Mouse (Mus musculus) layer of hippocampus, postnatal 25 days (tissue): Measurements from ENCODE around the gene Zfp385c. TPM values are rescaled to one million over a fixed set of nuclear protein-coding genes. Genes with fewer than 3 reads are reported as not detected.
"Not testable (repeated sequence)": the region's sequence is repeated elsewhere in the genome, so short reads cannot be mapped to it uniquely, and the experiment has no call there.

ENCODE experiments used
- DNase-seq, 2 experiments: peaks; one replicate each; pipeline ENCODE4 v3.0.0; 2022; ENCODE audit warnings: mixed read lengths in 2 of 2, low spot score in 1 of 2; ENCODE audit errors: extremely low spot score in 1 of 2
- total RNA-seq, 2 experiments: library from RNA; stranded (reverse); gene quantifications; 2 replicates each; pipeline ENCODE4 v1.2.3; 2021

Zfp385c gene
- total RNA-seq, 2 experiments from 2014 or later: 0.31 TPM; not detected in 1

DNA sequence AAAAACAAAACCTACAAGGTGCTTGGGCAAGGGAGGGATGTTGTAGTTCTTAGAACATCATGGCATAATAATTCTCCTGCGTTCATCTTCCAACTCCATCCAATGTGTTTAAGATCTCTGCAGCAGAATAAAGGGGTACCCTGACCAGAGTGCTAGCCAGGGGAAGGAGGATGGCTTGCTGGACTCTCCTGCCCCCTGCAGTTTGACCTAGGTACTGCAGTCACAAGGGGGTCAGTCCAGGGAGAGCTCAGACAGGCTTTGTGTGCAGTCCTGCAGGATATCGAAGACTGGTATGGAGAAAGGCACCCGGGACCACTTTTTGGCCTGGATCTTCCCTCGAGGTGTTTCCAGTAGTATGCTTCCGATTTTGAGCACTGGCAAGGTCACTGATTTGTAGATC is 2.7 kb upstream of the Zfp385c start:
- DNase-seq: peak; percentile 79 to 93

DNA sequence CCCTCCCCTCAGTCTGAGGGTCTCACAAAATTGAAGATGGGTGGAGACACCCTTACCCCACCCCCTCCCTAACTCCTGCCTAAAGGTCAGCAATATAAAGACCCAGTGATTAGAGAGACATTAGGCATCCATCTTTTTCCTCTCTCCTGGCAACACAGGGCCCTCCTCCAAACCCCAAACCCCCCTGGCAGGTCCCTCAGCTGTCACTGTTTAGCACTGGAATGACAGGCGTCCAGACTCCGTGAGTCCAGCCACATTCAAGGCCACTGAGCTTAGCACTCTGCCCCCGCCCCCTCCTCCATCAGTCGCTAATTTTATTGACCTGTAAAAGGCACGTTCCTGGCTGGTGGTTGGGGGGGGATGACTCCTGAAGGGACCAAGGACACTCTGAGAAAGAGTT is 899 bp upstream of the Zfp385c start:
- DNase-seq: no peak

DNA sequence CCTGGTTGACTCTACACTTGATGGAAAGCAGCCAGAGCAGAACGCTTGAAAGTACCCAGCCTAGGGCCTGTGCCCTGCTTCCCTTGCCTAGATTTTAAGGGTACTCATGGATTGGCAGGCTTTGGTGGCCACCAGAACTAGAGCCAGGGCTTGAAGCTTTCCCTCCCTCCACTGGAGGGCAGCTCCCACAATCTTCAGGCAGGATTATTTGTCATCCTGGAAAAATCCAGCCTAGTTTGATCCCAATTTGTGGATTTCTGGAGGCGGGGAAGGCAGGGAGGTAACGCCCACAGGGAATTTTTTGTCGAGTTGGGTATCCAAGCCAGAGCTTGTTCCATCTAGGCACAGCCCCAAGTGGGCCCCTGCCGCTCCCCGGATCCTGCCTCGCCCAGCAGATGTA is 1.9 kb downstream of the Zfp385c start:
- DNase-seq: no peak

DNA sequence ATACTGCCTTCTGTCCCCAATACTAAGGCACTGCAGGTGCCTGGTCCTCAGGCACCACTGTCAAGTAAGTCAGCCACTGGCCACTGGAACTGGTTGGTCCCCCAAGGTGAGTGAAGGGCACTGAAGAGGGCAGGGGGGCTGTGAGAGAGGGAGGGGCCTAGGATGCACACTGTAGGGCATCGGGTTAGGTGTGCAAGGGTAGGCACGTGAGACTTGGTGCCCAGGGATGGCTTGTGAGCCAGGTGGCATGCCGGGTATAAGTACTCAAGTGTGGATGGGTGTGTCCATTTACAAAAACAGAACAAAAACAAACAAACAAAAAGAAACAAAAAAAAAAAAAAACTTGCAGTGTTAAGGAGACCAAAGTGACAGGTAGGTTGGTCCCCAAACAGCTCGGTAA is 3.8 kb downstream of the Zfp385c start:
- no peak for DNase-seq

DNA sequence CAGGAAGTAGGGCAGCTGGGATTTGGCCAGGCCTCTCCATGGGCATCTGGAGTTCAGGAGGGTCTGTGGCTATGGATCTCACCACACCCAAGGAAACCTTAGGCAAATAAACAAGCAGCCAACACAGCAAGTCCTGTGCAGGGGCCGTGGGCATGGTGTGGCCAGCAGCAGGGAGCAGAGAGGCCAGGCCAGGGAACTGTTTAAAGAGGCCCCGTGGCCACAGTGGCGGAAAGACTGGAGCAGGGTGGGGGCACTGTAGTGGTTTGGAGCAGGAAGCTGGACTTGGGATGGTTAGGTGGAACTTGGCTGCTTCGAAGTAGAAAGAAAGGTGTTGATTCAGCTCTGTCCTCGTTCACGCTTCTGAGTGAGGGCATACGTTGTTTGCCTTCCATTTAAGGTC is 5.0 kb downstream of the Zfp385c start:
- no peak for DNase-seq

DNA sequence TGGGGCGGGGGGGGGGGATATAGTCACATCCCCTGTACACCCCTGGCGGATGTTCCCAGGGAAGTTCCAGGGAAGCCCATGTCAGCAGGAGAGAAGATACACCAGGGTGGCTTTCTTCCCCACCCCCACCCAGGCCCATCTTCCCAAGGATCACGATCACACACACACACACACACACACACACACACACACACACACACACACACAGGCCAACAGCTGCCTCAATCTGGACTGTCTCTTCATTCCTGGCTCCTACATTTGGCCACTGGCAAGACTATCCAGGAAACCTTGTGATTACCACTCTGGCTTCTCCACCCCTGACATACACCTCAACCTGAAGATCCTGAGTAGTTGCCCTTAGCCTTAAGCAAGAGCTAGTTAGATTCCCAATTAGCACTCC is 6.9 kb downstream of the Zfp385c start:
- no peak for DNase-seq

DNA sequence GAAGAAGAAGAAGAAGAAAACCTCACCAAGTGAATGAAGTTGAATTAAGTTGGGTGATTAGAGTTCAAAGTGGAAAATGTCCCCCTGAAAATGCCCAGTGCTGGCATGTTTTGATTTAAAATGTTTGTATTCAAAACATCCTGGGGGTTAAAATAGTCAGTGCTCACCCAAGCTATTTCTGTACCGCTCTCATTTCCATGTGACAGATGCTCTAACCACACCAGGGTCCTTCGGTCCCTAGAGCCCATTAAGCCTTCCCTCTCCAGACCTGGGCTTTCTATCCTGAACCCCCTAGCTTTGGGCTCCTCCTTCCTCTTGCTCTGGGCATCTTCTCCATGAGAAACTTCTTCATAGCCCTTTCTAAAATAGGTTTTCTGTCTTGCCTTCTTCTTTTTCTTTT is 8.2 kb downstream of the Zfp385c start:
- no peak for DNase-seq

DNA sequence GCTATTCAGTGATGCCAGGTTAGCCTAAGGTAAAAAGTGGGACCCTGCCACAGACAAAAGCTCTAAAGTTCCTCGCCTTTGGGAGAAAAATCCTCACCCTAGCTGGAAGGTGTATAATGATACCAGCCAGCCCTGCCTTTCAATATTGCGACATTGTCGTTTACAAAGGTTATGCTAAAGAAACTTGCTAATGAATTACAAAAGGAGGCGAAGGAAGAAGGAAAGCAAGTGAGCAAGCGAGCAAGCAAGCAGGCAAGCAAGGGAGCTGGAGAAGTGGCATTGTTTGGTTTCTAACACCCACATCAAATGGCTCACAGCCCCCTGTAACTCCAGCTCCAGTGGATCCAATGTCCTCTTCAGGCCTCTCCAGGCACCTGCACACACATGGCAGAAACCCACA is 9.7 kb downstream of the Zfp385c start:
- no peak for DNase-seq

DNA sequence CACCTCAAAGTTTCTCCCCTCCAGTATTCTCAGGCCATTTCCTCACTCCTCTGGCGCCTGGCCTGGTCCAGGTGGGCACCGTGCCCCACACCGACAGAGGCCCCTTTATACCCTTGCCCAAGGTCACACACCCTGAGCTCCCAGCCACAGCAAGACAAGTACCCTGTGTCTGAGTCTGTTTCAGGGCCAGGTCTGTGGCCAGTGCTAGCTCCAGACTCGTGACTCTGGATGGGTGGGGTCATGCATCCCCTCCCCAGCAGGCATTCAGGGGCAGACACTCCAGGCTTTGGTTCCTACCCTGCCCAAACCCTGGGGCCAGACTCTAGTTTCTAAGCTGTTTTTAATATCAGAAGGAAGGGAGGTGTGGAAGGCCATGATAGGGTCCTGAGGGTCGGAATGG is 10.4 kb downstream of the Zfp385c start:
- no peak for DNase-seq

DNA sequence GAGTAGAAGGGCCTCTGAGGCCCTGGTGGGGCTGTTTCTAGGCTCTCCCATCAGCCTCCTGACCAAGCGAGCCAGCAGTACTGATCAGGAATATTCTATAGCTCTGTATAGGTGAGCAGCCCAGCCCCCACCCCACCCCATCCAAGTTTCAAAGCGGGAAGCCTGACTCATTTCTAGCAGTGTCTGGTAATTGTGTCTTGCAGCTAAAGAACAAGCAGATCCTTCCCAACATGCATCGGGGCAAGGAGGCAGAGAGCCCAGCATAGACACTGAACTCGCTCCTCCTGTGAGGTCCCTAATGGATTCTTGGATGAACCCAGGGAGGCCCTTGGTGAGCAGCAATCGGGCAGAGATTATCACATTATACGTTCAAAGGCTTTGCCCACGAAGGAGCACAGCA is 14.4 kb downstream of the Zfp385c start:
- no peak for DNase-seq

DNA sequence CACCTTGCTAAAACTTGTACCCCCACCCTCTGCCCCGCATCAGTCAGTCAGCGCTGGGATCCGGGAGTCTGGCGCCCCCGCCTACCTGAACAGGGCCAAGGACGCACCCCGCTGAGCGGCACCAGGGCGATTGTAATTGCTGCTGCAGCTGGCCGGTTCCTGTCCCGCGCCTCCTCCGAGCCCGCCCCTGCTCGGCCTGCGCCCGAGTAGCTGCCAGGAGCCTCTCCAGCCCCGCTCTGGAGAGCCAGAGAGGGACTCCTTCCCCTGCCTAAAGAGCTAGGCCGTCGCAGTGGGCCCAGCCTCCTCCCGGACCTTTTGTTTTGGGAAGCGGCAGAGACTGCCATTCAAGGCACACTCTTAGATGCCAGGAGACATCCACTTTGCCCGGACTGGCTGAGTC is 19.1 kb downstream of the Zfp385c start:
- no peak for DNase-seq

DNA sequence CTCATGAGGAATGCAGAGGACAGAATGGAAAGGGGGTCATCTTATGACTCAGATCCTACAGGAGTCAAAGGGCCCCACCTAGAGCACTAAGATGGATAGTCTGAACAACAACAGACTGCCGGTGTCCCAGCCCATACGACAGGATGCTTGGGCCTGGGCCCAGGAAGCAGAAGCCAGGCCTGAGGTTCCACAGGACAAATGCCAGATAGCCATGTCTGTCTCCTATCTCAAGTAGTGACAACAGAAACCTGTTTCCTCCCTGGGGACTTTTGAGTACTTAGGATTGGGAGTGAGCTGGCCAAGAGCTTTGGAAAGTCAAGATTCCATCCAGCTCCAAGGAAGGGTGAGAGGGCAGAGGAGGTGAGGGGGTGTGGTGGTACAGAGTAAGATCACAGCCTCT is 20.3 kb downstream of the Zfp385c start:
- DNase-seq: no peak

DNA sequence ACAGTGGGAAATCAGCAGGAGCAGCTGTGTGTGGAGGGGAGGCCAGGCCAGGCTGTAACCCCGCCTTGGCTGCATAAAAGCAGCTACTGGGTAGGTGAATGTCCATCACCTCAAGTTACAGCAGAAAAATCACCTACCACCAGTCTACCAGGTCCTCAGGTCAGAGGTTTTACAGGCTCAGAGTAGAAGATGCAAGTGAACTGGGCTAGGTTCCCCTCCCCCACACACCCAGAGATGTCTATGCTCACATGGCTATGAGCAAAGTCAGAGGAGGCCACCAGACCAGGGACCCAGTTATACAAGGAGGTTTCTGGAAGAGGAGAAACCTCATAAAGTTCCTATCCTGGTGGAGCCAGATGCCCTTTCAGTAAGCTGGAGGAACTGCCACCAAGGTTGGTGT is 21.2 kb downstream of the Zfp385c start:
- no peak for DNase-seq

DNA sequence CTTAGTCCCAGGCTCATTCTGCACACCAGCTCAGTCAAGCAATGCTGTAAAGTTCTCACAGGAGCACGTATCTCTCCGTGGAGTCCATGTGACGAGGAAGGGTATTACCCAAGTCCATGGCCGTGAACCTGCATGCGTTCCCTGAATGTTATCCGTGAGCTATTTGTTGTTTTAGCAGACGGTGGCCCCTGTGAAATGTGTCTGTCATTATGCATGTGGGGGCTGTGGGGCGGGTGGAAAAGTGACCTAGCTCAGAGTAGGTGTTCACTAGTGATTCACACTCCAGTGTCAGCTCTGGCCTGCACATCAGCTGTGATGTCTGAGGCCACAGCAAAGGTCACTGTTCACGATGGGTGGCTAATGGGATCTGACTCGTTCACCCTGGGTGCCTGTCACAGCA is 32.4 kb downstream of the Zfp385c start:
- no peak for DNase-seq

DNA sequence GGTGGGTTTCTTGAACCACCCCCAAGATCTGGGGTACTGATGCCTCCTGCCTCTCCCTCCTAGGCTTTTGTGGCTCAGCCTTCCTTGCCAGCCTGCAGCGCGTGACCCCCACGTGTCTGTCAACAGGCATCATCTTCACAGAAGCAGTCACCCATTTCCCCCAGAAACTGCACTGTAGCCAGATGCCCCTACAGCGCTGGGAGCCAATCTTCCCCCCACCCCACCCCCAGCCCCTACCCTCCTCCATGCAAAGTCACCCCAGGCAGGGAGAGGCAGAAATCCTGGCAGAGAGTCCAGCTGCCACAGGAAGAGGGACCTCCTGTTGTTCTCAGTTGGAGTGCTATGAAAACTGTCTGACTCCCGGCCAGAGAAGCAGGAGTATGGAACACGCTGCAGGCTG is 35.8 kb downstream of the Zfp385c start:
- DNase-seq: no peak

DNA sequence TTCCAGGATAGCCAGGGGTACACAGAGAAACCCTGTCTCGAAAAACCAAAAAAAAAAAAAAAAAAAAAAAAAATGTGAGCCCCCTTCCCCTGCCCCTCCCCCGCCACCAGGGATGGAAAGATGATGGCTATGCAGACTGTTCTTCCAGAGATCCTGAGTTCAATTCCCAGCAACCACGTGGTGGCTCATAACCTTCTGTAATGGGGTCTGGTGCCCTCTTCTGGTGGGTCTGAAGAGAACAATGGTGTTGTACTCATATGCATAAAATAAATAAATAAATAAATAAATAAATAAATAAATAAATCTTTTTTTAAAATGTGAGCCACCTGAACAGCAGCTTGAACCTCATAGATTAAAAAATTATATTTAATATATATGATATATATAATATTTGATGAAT is 36.7 kb downstream of the Zfp385c start:
- DNase-seq: not testable (repeated sequence)

DNA sequence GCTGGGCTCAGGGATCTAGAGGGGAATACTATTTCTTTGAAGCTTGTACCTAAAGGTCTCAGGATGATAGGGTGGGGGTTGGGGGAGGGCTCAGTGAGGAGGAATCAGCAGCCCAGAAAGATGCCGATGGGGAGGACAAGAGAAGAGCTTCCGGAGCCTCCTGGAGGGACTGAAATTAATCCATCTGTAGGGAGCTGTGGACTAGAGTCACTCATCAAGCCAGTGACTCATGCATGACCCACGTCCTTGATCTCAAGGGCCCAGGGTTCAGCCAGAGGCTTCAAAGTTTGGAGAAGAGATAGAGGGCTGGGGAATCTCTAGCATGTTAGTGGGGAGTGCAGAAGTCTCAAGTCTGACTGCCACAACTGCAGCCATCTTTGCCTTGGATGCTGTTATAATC is 40.5 kb downstream of the Zfp385c start:
- no peak for DNase-seq

DNA sequence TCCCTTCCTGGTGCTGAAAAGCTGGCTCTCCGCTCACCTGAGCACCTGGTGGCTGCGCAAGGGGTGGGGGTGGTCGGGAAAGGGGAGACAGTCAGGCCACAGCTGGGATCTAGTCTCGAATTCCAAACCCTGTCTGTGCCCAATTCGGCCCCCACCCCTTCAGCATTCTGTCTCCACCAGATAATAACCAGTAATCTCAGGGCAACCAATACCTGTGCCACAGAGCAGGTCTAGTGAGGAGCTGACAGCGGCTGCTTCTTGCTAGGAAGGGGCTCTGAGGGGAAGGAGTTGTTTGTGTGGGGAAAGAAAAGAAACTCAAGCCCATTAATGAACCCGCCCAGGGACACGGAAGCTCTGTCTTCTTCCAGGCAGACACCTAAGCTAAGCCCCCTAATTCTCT is 41.0 kb downstream of the Zfp385c start:
- no peak for DNase-seq

DNA sequence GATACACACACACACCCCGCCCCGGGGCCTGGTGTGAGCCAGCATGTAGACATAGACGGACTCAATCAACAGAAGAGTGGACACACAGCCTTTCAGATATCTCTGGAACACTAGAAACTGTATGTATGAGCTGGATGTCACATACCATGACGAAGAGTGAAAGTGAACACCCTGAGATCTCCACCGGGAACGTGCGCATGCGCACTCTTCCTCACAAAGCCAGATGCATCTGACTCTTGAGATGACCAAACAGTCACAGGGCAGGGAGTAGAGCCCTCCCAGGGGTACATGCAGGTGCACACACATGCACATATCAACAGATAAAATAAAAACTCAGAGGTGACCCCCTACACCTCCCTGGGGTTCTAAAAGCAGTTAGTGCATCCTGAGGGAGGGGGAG is 43.9 kb downstream of the Zfp385c start:
- no peak for DNase-seq

DNA sequence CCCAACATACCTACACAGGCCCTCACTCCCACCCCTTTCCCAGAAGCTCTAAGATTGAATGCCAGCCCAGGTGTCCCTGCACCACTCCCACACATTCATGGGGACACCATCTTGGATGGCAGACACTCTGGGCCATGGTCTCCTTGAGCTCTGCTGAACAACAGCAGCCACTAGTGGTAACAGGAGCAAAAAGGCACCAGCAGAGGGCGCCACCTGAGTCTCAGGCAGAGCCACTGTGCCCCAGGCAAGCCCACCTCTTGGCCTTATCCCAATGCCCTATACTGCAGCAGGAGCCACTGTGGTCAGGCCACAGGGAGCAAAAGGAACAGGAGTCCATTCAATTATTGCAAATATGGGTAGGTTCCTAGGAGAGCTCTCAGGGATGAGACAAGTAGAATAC is 46.0 kb downstream of the Zfp385c start:
- peak in 1 of 2 experiments; percentile 47 for DNase-seq

DNA sequence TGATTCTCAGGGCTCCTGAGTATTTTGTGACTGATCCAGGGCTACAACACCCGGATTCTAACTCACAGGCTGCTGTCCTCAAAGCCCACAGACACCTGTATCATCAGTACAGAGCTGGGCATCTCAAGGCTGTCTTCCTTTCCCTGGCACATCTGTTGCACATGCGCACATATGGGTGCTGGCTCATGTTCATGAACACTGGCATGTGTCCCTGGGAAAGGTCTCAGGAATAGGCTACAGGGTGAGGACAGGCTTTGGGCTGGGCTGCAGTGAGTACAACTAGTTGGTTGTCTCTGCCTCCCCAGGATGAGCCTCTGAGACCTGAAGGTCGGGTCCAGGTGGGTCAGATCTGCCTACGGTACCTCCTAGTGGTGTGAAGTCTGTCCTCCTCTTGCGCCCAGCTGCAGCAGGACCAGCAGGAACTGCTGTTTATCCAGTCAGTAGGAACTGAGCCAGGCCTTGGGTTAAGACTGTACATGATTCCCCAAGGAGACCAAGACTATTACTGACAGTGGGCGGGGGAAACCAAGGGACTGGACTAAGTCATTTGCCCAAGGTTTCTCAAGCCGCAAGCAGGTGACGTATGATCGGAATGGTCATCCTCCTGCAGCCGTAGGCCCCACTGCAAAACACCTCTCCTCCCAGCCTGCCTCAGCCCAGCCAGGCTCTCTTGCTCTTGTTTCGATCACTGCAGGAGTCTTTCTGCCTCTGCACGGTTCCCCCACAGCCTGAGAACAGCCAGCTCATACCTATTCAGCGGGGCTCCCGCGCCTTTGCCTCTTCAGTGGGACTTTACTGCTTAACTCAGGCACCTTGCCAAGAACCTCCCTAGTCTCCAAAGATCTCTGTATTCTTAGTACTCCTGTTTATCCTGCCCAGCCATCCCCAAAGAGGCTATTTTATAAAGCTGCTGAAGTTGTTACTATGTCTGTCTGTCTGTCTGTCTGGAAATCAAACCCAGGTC is 48.4 kb downstream of the Zfp385c start:
- DNase-seq: no peak

DNA sequence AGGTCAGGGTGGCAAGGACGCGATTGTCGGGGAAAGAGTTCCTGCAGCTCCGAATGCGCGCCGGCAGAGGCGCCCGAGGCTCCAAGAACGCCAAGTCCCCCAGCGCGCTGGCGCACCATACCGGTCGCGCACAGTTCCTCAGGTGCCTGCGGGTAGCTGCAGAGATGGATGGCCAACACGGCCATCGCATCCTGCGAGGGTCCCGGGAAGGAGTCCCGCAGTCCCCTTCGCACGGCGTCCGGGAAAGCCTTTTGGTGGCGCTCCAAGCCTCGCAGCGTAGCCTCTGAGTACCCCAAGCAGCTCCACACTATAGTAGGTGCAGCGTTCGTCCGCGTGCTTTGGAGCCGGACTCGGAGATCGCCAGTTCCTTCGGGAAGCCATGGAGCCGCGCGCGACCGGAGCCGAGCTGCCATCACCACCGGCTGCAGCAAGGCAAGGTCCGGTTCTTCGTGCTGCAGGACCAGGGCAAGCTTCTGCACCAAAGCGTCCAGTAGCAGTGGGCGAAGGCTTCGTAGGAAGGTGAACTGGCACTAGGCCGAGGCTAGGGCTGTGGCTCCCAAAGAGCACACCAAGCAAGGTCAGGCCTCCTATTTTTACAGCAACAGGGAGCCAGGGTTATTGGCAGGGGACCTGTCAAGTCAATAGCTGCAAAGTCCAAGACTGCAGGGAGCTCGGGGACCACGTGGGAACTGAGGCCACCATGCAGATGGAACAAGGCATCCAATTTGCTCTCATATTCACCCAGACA is 51.9 kb downstream of the Zfp385c start:
- peak; percentile 39 to 43 for DNase-seq
